Mouse (Mus musculus) heart, adult 2 months (tissue): ENCODE data around the gene Rdh16f2.

Source experiments
- CTCF ChIP-seq: fragments of 200-600 bp; IDR thresholded peaks from 2 replicates; pipeline ENCODE4 v1.8.1; 2022; ENCODE audit warnings: antibody characterized with exemption, mild to moderate bottlenecking, moderate library complexity
- EP300 ChIP-seq: fragments of 200-500 bp; IDR thresholded peaks from 2 replicates; pipeline ENCODE4 v1.6.1; 2011; ENCODE audit warnings: low read depth, low read length, control low read depth; ENCODE audit not compliant: insufficient read depth
- POLR2A ChIP-seq: fragments of 200-500 bp; IDR thresholded peaks from 2 replicates; pipeline ENCODE4 v1.6.1; 2011; ENCODE audit warnings: mild to moderate bottlenecking, low read depth, low read length, control low read depth; ENCODE audit not compliant: insufficient read depth

GRCm38 (mm10) chr10:127923024-127923423 lies 56.8 kb downstream of the Rdh16f2 start:
- TF ChIP-seq EP300 (no peak), CTCF (no peak), POLR2A (no peak)
